Mouse (Mus musculus) layer of hippocampus, postnatal 10 days (tissue): Measurements from ENCODE around the gene Dok5. TPM values are rescaled to one million over a fixed set of nuclear protein-coding genes. Genes with fewer than 3 reads are reported as not detected.

ENCODE experiments used
- DNase-seq, 2 experiments: peaks; one replicate each; pipeline ENCODE4 v3.0.0; 2021; ENCODE audit warnings: low spot score in 2 of 2
- total RNA-seq, 2 experiments: library from RNA; stranded (reverse); gene quantifications; 2 replicates each; pipeline ENCODE4 v1.2.3; 2021

The Dok5 gene
- total RNA-seq, 2 experiments from 2014 or later, result 23.5 to 25.1 TPM

DNA sequence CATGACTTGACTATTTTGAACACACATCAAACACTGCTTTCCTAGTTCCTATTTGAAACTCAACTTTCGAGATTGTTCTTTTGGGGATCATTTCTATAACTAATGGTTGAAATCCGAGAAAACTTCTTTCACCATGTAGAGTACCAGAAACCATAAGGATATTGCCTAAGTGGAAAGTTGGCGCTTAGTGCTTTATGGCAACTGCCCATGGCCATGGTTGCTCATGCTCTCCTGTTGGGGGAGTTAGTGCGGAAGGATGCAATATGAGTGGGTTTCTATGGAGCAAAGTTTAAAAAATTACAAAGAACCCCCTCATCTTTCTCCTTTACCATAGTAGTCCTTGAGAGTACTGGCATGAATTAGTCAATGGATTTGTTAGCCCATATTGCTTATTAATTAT, 192.5 kb downstream of the Dok5 start:
- no peak for DNase-seq

DNA sequence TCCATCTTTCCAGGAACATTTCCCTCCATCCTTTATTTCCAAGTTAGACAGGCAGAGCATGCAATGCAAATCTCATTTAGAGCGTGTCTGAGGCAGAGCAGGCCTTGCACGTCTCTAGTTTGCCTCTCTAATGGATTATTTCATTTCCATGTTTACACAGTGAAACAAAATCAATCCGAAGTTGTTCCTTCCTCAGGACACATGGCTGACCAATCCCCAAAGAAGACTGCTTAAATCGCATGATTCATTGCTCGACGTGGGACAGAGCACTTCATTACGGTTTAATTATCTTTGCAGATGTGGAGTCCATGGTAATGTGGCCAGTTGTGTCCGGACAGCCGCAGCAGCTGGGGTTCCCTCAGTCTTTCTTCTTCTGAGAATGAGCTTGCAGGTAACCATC, 194.6 kb downstream of the Dok5 start:
- DNase-seq, result no peak

Other genes with a start within 250 kb of the Dok5 start
- 10 to 100 TPM; 39.7 to 43.2 TPM for gene Pfdn4, start 235.4 kb upstream of the Dok5 start, total RNA-seq
- gene Cyp24a1, start 234.7 kb upstream of the Dok5 start, total RNA-seq, result not detected
- not detected for gene 4930470P17Rik, start 129.8 kb upstream of the Dok5 start, total RNA-seq